Mouse (Mus musculus) adrenal gland, adult 18-20 months (tissue): ENCODE data around the gene Gm14151. TPM values are rescaled to one million over a fixed set of nuclear protein-coding genes. Genes with fewer than 3 reads are reported as not detected.
"Not testable (repeated sequence)": the region's sequence is repeated elsewhere in the genome, so short reads cannot be mapped to it uniquely, and the experiment has no call there.

Experiments
- DNase-seq, 2 experiments: peaks; one replicate each; pipeline ENCODE4 v3.0.0; 2021 to 2022; ENCODE audit warnings: low spot score in 2 of 2
- long read RNA-seq, 2 experiments: library from polyadenylated mRNA; stranded (forward); transcript quantifications; one replicate each; pipeline ENCODE4 v2.0.0; 2021
- total RNA-seq, 2 experiments: library from RNA; stranded (reverse); gene quantifications; 1 replicate in 1 of 2; 2 replicates in 1 of 2; pipeline ENCODE4 v1.2.3; 2021

The Gm14151 gene
- total RNA-seq, result not detected
- long read RNA-seq, experiment 1, result 0 reads
- long read RNA-seq, experiment 2, result 0 reads

DNA sequence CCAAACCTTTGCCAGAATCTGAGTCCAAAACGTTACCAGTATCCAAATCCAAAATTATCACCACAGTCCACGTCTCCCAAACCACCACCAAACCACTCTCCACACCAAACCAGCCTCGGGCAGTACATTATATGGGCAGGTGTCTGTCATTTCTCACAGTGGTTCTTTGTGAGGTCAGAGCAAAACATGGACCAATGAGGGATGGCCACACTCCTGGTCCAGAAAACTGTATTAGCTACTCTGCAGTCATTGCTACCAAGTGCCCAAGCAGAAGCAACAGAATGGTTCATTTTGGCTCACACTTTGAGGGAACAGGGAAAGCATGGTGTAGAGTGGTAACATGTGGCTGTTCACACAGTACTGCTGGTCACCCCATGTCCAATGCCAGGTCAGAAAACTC is at the start of gene Gm14151:
Gene Gm14151 (minus strand): TSS at position 101 of the 400 bp plus-strand sequence.
- not testable (repeated sequence) for DNase-seq

DNA sequence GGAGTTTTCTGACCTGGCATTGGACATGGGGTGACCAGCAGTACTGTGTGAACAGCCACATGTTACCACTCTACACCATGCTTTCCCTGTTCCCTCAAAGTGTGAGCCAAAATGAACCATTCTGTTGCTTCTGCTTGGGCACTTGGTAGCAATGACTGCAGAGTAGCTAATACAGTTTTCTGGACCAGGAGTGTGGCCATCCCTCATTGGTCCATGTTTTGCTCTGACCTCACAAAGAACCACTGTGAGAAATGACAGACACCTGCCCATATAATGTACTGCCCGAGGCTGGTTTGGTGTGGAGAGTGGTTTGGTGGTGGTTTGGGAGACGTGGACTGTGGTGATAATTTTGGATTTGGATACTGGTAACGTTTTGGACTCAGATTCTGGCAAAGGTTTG is 5.8 kb upstream of the Gm14151 start, which contains the start of gene Gm14147:
Gene Gm14147 (plus strand): TSS at position 301 of the 400 bp plus-strand sequence.
- DNase-seq, result not testable (repeated sequence)

DNA sequence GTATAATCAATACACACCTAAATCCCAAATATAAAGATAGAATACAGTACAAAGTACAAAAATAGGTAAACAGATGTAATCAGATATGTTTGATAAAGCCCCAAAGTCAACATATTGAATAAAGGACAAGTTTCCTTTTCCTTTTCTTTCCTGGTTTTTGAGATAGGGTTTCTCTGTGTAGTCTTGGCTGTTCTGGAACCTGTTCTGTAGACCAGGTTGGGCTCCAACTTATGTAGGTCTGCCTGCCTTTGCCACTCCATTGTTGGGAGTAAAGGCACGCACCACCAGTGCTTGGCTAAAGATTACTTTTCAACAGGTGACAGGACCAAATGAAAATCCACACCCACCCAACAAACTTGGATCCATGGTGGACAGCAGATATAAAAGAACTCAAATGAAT is 35.5 kb downstream of the Gm14151 start:
- no peak for DNase-seq

DNA sequence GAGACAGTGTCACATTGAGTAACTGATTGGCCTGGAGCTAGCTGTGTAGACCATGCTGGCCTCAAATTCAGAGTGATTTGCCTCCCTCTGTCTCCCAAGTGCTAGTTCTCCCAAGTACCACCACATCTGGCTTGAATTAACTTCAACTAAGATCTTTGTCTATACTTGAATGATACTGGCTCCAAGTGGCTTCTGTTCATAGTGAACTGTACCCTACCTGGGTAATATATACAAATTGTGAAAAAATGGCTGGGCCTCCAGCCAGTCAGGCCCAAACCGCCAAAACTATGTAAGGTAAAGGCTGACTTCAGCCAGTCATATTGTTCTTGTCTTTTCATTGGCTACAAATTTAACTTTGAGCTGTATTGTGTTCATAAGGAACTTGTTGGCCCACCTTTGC is 51.7 kb downstream of the Gm14151 start:
- DNase-seq, result no peak

DNA sequence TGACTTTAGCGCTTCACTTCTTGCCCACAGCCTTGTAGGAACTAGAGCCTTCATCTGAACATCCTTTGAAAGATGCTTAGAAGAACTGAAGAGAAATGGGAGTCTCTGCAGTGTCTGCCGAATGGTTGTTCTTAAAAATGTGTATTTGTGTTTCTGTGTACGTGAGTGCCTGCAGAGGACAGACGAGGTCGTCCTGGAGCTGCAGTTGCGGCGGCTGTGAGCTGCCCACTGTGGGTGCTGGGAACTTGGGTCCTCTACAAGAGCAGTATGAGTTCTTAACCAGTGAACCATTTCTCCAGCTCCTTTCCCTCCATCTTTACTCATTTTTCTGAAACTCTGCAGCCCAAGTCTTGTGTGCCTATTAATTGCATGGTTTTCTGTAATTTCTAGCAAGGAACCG is 52.4 kb downstream of the Gm14151 start:
- DNase-seq, result no peak

DNA sequence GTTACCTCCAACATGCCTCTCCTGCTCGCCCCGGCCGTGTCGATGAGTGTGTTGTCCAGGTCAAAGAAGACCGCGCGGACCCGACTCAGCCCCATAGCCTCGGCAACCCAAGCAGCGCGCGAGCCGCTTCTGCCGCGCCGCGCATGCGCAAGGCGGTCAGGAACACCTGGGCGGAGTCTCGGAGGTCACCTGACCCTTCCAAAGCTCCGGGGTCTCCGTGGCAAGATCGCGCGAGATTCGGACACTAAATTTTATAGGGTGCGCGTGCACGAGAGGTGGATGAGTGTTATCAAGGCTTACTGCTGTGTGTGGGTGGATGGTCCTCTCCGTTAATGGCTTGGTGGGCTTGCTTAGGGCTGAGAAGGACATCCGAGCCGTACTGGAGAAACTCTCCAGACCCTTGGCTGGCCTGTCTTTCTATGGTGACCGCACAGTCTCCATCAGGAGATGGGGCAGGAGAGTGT is 52.9 kb downstream of the Gm14151 start, which contains the start of the genes Ninl and Nanp:
Gene Ninl (minus strand): TSS at position 151 of the 464 bp plus-strand sequence.
Gene Nanp (minus strand): TSS at position 167 of the 464 bp plus-strand sequence.
- peak; percentile 90 for DNase-seq

DNA sequence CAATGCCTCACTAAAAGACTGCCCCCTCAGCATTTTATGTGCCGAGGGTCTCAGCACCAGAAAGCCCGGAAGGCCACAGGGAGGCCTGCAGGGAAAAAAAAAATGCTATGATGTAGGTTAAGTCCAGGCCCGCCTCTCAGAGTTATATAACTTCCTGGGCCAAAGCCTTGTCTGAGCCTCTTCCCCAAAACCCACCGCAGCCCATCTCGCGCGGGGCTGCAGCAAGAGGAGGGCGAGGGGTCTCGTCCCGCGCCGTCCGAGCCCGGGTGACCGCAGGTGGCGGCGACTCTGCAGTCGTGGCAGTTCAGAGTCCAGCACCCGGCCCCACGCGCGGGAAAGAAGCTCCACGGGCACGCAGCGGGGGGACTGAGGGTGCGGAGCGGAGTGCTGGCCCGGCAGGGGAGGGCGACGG is 53.3 kb downstream of the Gm14151 start:
- no peak for DNase-seq

DNA sequence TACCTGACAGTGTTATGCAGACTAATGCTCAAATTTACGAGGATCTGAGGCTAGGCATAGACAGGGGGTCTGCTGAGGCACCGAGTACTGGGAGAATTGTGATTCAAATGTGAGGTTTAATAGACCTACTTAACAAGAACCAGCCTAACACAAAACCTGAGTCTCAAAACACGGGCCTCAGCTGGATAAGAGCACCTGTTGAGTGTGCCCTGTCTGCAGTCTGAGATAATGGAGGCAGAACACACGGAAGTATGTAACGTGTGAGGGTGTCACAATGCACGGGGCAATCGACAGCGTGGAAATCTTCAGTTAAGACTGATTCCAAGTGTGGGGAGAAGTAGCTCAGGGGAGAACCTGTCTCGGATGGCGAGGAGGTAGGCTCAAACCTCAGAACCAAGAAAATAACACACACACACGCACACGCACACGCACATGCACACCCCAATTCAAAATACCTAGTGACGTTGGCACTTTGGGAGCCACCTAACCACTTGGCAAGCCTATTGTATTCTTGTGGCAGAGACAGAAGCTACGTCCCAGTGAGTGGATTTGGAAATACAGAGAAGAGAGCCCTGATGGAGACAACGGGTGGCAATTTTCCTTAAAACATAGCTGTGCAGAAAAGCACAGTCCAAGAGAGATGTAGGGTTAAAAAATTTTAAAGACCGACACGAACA is 54.1 kb downstream of the Gm14151 start:
- DNase-seq, result no peak

DNA sequence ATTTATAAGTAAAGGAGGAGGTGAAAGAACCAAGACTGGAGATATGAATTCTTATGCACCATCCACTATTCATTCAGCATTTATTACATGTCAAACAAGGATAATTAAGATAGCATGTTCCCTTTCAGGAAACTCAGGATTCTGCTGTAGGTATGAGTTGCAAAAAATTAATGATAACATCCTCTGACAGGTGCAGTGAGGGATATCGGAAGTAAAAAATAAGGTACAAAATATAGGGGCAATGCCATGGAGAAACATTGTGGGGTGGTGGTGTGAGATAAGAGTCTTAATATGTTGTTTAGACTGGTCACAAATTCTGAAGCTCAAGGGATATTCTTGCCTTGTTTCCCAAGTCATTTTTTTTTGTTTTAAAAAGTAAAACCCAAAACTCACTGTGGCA is 54.9 kb downstream of the Gm14151 start:
- no peak for DNase-seq

Other genes with a start within 250 kb of the Gm14151 start
- gene Abhd12, start 187.6 kb downstream of the Gm14151 start, total RNA-seq, result 10 to 100 TPM; 72.8 to 74.0 TPM
- gene Gins1, start 186.9 kb downstream of the Gm14151 start, total RNA-seq, result 1 to 10 TPM; 1.2 to 1.7 TPM
- gene Ninl, start 53.0 kb downstream of the Gm14151 start, total RNA-seq, result 10 to 100 TPM in 1 of 2 experiments, 1 to 10 TPM in 1; 8.1 to 32.8 TPM
- 1 to 10 TPM; 7.8 to 9.2 TPM for gene Nanp, start 53.0 kb downstream of the Gm14151 start, total RNA-seq
- gene Gm14147, start 5.9 kb upstream of the Gm14151 start, total RNA-seq, result not detected